Mouse (Mus musculus): ENCODE results near the gene Icmt. TPM values are rescaled to one million over a fixed set of nuclear protein-coding genes. Genes with fewer than 3 reads are reported as not detected.

The Icmt gene
- polyA plus RNA-seq, 1 experiment: 32.7 TPM

GRCm38 (mm10) chr4:152273621-152274236, 23.3 kb upstream of the Icmt start, which contains the start of gene Gpr153:
Gene Gpr153, plus strand, starts transcription at chr4:152274232.
- peak in 1 of 2 experiments; percentile 62 for DNase-seq (ENCODE audit: extremely low spot score in 1 of 2, low spot score in 1 of 2)

- DNase-seq (ENCODE audit: extremely low spot score in 1 of 2, low spot score in 1 of 2): peak in 1 of 2 experiments; percentile 45
These were observed 22.3 kb upstream of the Icmt start for GRCm38 (mm10) chr4:152274681-152275131.

- no peak for DNase-seq (ENCODE audit: extremely low spot score in 1 of 2, low spot score in 1 of 2)
These were observed 20.4 kb upstream of the Icmt start for GRCm38 (mm10) chr4:152276389-152277347.

- DNase-seq (ENCODE audit: extremely low spot score in 1 of 2, low spot score in 1 of 2): no peak
These were observed 19.1 kb upstream of the Icmt start for GRCm38 (mm10) chr4:152277916-152278315.

- DNase-seq (ENCODE audit: extremely low spot score in 1 of 2, low spot score in 1 of 2): peak in 1 of 2 experiments; percentile 69
These were observed 18.0 kb upstream of the Icmt start for GRCm38 (mm10) chr4:152278986-152279385.

GRCm38 (mm10) chr4:152281601-152282000, 15.4 kb upstream of the Icmt start:
- no peak for DNase-seq (ENCODE audit: extremely low spot score in 1 of 2, low spot score in 1 of 2)

- DNase-seq (ENCODE audit: extremely low spot score in 1 of 2, low spot score in 1 of 2): no peak
These were observed 14.3 kb upstream of the Icmt start for GRCm38 (mm10) chr4:152282721-152283120.

GRCm38 (mm10) chr4:152283186-152283950, 13.7 kb upstream of the Icmt start:
- DNase-seq (ENCODE audit: extremely low spot score in 1 of 2, low spot score in 1 of 2): peak in 1 of 2 experiments; percentile 86

- peak in 1 of 2 experiments; percentile 78 for DNase-seq (ENCODE audit: extremely low spot score in 1 of 2, low spot score in 1 of 2)
These were observed 11.5 kb upstream of the Icmt start for GRCm38 (mm10) chr4:152285505-152285904.

GRCm38 (mm10) chr4:152286183-152286582, 10.8 kb upstream of the Icmt start:
- DNase-seq (ENCODE audit: extremely low spot score in 1 of 2, low spot score in 1 of 2): peak in 1 of 2 experiments; percentile 54

GRCm38 (mm10) chr4:152286887-152287286, 10.1 kb upstream of the Icmt start:
- peak in 1 of 2 experiments; percentile 45 for DNase-seq (ENCODE audit: extremely low spot score in 1 of 2, low spot score in 1 of 2)

- no peak for DNase-seq (ENCODE audit: extremely low spot score in 1 of 2, low spot score in 1 of 2)
These were observed 9.5 kb upstream of the Icmt start for GRCm38 (mm10) chr4:152287317-152288120.

- no peak for DNase-seq (ENCODE audit: extremely low spot score in 1 of 2, low spot score in 1 of 2)
These were observed 8.6 kb upstream of the Icmt start for GRCm38 (mm10) chr4:152288398-152288945.

GRCm38 (mm10) chr4:152290385-152290784, 6.6 kb upstream of the Icmt start:
- DNase-seq (ENCODE audit: extremely low spot score in 1 of 2, low spot score in 1 of 2): no peak

- DNase-seq (ENCODE audit: extremely low spot score in 1 of 2, low spot score in 1 of 2): no peak
These were observed 6.0 kb upstream of the Icmt start for GRCm38 (mm10) chr4:152290991-152291390.

- no peak for DNase-seq (ENCODE audit: extremely low spot score in 1 of 2, low spot score in 1 of 2)
These were observed 5.5 kb upstream of the Icmt start, which contains the start of gene Hes3 for GRCm38 (mm10) chr4:152291562-152291961. Gene Hes3, minus strand, starts transcription at chr4:152291662.

GRCm38 (mm10) chr4:152292102-152292765, 4.8 kb upstream of the Icmt start:
- no peak for DNase-seq (ENCODE audit: extremely low spot score in 1 of 2, low spot score in 1 of 2)

GRCm38 (mm10) chr4:152294188-152294929, 2.7 kb upstream of the Icmt start:
- DNase-seq (ENCODE audit: extremely low spot score in 1 of 2, low spot score in 1 of 2): no peak

Measured in frontal cortex, adult 2 months (tissue).